Mouse (Mus musculus) testis, adult 2 months (tissue): ENCODE data around the gene Sumf1. TPM values are rescaled to one million over a fixed set of nuclear protein-coding genes. Genes with fewer than 3 reads are reported as not detected.

ENCODE experiments used
- H3K27ac ChIP-seq: fragments of 200-500 bp; 2 replicates; pipeline ENCODE4 v1.5.1; 2012; ENCODE audit warnings: low read depth, low read length; ENCODE audit not compliant: control insufficient read depth, insufficient read depth
- H3K27me3 ChIP-seq: fragments of 200-500 bp; 2 replicates; pipeline ENCODE4 v1.6.1; 2012; ENCODE audit warnings: mild to moderate bottlenecking, low read length, moderate library complexity; ENCODE audit not compliant: control insufficient read depth, insufficient read depth
- H3K36me3 ChIP-seq: fragments of 200-500 bp; 2 replicates; pipeline ENCODE4 v1.6.1; 2012; ENCODE audit warnings: mild to moderate bottlenecking, low read length; ENCODE audit not compliant: control insufficient read depth, insufficient read depth
- H3K4me1 ChIP-seq: fragments of 200-500 bp; 2 replicates; pipeline ENCODE4 v1.6.1; 2012; ENCODE audit warnings: low read length; ENCODE audit not compliant: control insufficient read depth, insufficient read depth
- H3K4me3 ChIP-seq: fragments of 200-500 bp; 2 replicates; pipeline ENCODE4 v1.5.1; 2012; ENCODE audit warnings: low read depth, mild to moderate bottlenecking, low read length, moderate library complexity, mixed read lengths; ENCODE audit not compliant: control insufficient read depth
- CTCF ChIP-seq: fragments of 200-500 bp; IDR thresholded peaks from 2 replicates; pipeline ENCODE4 v1.5.1; 2012; ENCODE audit warnings: low read depth, mild to moderate bottlenecking, inconsistent platforms, low read length, moderate library complexity; ENCODE audit not compliant: control insufficient read depth, insufficient read depth, insufficient replicate concordance
- POLR2A ChIP-seq: fragments of 200-500 bp; IDR thresholded peaks from 2 replicates; pipeline ENCODE4 v1.6.1; 2012; ENCODE audit warnings: low read depth, mild to moderate bottlenecking, inconsistent platforms, low read length, moderate library complexity; ENCODE audit not compliant: control insufficient read depth
- polyA plus RNA-seq: library from polyadenylated mRNA; depleted of rRNA; stranded (reverse); fragments of >200 nt; gene quantifications from 2 replicates; pipeline ENCODE4 v1.2.3, GENCODE M21; 2012

The Sumf1 gene
- polyA plus RNA-seq, 1 experiment = 9.2 TPM

- Histone ChIP-seq H3K4me3 (peak overlapping the region; percentile 96), H3K27ac (no peak overlapping the region)
- TF ChIP-seq CTCF (no peak), POLR2A (no peak)
Measured at GRCm38 (mm10) chr6:108185685-108186009, 265 bp upstream of the Sumf1 start.

GRCm38 (mm10) chr6:108179087-108179486 is 6.3 kb downstream of the Sumf1 start:
- TF ChIP-seq POLR2A (no peak), CTCF (no peak)
- Histone ChIP-seq H3K27me3 (no peaks in the 10 kb centered on the region), H3K36me3 (no peaks in the 10 kb centered on the region), H3K4me1 (no peaks in the 10 kb centered on the region), H3K4me3 (no peak overlapping the region), H3K27ac (no peak overlapping the region)

More at GRCm38 (mm10) chr6:108185685-108186009, 265 bp upstream of the Sumf1 start:
- Histone ChIP-seq H3K4me1 (peaks cover 3% of the 10 kb centered on the region), H3K27me3 (no peaks in the 10 kb centered on the region), H3K36me3 (no peaks in the 10 kb centered on the region)

- Histone ChIP-seq H3K36me3 (no peaks in the 10 kb centered on the region), H3K27me3 (no peaks in the 10 kb centered on the region), H3K4me3 (no peak overlapping the region), H3K27ac (no peak overlapping the region), H3K4me1 (no peaks in the 10 kb centered on the region)
- TF ChIP-seq POLR2A = no peak
- TF ChIP-seq CTCF = no peak
Measured at GRCm38 (mm10) chr6:108174181-108174580, 11.2 kb downstream of the Sumf1 start.

GRCm38 (mm10) chr6:108172219-108172618 is 13.2 kb downstream of the Sumf1 start:
- H3K4me3 ChIP-seq = no peak overlapping the region
- no peak for TF ChIP-seq POLR2A
- no peak for TF ChIP-seq CTCF
- no peaks in the 10 kb centered on the region for H3K36me3 ChIP-seq
- H3K27me3 ChIP-seq = no peaks in the 10 kb centered on the region
- H3K27ac ChIP-seq = no peak overlapping the region
- no peaks in the 10 kb centered on the region for H3K4me1 ChIP-seq

- no peak overlapping the region for H3K4me3 ChIP-seq
Measured at GRCm38 (mm10) chr6:108169466-108169865, 15.9 kb downstream of the Sumf1 start.

GRCm38 (mm10) chr6:108168723-108169122 is 16.7 kb downstream of the Sumf1 start:
- Histone ChIP-seq H3K27me3 (no peaks in the 10 kb centered on the region), H3K4me3 (no peak overlapping the region), H3K36me3 (no peaks in the 10 kb centered on the region), H3K4me1 (no peaks in the 10 kb centered on the region), H3K27ac (no peak overlapping the region)
- TF ChIP-seq CTCF (no peak), POLR2A (no peak)

More at GRCm38 (mm10) chr6:108169466-108169865, 15.9 kb downstream of the Sumf1 start:
- Histone ChIP-seq H3K27ac (no peak overlapping the region), H3K4me1 (no peaks in the 10 kb centered on the region), H3K36me3 (no peaks in the 10 kb centered on the region), H3K27me3 (no peaks in the 10 kb centered on the region)
- TF ChIP-seq CTCF (no peak), POLR2A (no peak)

- H3K27me3 ChIP-seq = no peaks in the 10 kb centered on the region
- H3K36me3 ChIP-seq = no peaks in the 10 kb centered on the region
- no peak overlapping the region for H3K4me3 ChIP-seq
- H3K27ac ChIP-seq = no peak overlapping the region
- TF ChIP-seq CTCF (no peak), POLR2A (no peak)
- H3K4me1 ChIP-seq = no peaks in the 10 kb centered on the region
Measured at GRCm38 (mm10) chr6:108167946-108168680, 17.3 kb downstream of the Sumf1 start.

- no peak for TF ChIP-seq POLR2A
- no peak for TF ChIP-seq CTCF
- H3K27me3 ChIP-seq = no peaks in the 10 kb centered on the region
- H3K27ac ChIP-seq = no peak overlapping the region
- H3K4me3 ChIP-seq = no peak overlapping the region
- no peaks in the 10 kb centered on the region for H3K4me1 ChIP-seq
- no peaks in the 10 kb centered on the region for H3K36me3 ChIP-seq
Measured at GRCm38 (mm10) chr6:108165598-108165997, 19.8 kb downstream of the Sumf1 start.
